Mouse (Mus musculus) olfactory bulb, adult 2 months (tissue): ENCODE measurements around the gene Arid1b.

Experiments
- CTCF ChIP-seq: fragments of 200-500 bp; IDR thresholded peaks from 2 replicates; pipeline ENCODE4 v1.5.1; 2012; ENCODE audit warnings: low read depth, mild to moderate bottlenecking, low read length, moderate library complexity; ENCODE audit not compliant: insufficient read depth
- POLR2A ChIP-seq: fragments of 200-500 bp; IDR thresholded peaks from 2 replicates; pipeline ENCODE4 v1.6.1; 2012; ENCODE audit warnings: mild to moderate bottlenecking, low read depth, low read length, moderate library complexity; ENCODE audit not compliant: insufficient read depth

DNA sequence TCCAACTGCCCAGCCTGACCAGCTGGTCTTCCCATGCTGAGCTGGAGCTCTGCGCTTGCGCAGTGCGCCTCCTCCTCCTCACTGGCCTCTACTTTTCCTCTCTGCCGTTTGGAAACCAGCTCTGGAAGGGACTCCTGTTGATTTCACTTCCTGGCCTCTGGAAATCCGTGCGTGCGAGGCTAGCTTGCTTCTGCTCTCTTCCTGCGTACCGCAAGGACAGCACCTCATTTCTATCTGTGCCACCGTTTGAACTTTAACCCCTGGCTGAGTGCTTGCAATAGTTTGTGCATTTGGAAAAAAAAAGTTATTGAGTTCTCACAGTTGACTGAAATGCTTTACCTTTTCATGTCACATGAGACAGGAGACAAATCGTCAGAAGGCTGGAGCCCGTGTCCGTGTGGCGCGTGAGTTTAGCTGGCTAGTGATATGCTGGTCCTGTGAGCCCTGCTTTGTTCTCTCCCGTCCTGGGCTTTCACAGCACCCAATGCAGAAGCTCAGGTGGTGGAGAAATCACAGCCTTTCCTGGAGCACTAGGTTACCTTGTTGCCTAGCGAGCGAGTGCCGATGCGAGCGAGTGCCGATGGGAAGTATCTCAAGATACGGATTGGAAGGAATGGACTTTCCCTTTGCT lies 20.3 kb downstream of the Arid1b start:
- TF ChIP-seq CTCF (no peak), POLR2A (no peak)
